Mouse (Mus musculus) spleen, postnatal 4 days (tissue): ENCODE results near the gene Ypel4.
"Not testable (repeated sequence)": the region's sequence is repeated elsewhere in the genome, so short reads cannot be mapped to it uniquely, and the experiment has no call there.

ENCODE experiments used
- DNase-seq, 2 experiments: peaks; one replicate each; pipeline ENCODE4 v3.0.0; 2022; ENCODE audit warnings: low spot score in 2 of 2

The Ypel4 gene

DNA sequence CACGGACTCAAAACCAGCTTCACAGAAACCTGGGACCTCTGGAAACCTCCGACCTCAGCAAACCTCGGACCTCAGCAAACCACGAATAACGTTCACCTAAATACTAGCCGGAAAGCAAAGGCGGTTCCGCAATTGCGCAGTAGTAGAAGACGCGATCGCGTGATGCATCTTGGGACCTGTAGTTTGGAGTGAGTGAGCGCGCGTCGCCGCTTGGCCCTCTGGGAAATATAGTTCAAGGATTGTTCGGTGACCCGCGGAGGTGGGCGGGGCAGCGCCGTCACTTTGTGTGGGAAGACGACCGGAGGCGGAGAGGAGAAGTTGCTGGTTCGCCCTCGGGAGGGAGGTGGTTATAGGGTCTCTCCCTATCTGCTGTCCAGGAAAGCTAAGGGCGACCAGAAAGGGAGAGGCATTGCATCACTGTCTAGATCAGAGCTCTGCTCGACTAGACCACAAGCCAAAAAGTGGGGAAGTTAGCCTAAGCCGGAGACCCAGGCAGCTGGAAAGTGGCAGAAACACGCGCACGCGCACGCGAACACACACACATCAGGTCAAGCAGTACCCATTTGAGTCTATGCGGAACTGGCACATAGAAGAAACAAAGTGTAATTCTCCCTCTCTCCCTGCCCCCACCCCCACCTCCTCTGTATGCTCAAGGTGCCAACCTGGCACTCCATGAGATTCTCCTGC is 6.5 kb upstream of the Ypel4 start, which contains the start of gene Clp1:
Gene Clp1, minus strand, starts transcription at position 179 of the 687 bp plus-strand sequence.
- DNase-seq: peak; percentile 94 to 96

DNA sequence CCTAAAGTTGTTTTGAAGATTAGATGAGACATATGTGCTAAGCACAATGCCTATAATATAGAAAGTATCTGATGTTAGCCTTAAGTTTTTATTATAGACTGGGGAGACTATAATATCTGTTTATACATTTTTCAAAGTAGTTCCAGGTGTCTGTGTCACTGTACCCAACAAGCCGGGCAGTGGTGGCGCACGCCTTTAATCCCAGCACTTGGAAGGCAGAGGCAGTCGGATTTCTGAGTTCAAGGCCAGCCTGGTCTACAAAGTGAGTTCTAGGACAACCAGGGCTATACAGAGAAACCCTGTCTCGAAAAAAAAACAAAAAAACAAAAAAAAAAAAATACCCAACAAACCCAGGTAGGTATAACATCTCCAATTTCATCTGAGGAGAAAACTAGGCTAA is 5.7 kb upstream of the Ypel4 start:
- not testable (repeated sequence) for DNase-seq

DNA sequence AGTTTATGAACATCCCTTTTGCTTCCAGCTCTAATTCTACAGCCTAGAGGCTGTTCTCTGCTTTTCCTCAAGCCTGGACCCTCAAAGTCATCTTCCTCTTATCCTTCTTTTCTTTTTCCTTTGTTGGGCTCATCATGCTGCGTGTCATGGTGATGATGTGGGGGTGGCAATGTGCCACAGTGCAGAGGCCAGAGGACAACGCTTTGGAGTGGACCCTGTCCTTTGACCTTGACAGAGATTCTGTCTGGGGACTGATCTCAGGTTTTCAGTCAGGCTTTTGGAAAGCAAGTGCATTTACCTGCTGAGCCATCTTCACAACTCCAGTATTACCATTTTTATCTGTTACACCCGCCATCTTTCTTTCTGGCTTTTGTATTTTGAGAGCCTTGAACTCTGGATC is 2.7 kb upstream of the Ypel4 start:
- DNase-seq: no peak

DNA sequence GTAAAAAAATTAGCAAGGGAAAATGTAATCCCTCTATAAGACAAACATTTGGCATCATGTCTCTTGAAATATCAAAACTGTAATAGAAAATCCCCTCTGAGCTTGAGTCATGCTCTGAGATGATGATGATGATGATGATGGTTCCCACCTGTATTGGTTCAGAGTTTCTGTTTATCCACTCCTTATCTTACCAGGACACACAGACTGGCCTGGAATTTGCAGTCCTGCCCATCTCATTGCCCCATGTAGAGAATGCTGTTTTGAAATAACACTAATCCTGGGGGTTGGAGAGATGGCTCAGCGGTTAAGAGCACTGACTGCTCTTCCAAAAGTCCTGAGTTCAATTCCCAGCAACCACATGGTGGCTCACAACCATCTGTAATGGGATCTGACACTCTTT is 1.5 kb upstream of the Ypel4 start:
- no peak for DNase-seq

DNA sequence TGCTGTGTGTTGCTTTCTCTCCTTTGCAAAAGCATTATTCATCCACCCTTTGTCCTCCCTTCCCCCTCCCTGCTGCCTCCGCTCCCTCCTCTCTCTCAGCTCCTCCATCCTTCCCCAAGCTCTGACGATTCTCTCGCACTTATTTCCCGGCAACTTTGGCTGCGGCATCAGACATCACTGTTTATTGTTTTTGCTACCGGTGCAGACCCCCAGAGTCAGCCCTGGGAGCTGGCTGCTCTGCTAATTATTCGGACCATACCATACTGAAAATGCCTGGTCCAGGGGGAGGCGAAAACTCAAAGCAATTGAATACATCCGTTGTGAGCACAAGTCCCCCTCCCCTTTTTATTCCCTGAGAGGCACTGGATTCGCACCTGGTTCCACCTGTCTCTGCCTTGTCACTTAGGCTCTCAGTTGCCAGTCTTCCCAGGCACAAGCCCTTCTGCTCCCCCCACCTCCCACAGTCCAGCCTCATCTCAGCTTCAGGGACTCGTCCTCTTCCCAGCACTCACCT is 550 bp downstream of the Ypel4 start:
- DNase-seq: peak; percentile 29 to 70

DNA sequence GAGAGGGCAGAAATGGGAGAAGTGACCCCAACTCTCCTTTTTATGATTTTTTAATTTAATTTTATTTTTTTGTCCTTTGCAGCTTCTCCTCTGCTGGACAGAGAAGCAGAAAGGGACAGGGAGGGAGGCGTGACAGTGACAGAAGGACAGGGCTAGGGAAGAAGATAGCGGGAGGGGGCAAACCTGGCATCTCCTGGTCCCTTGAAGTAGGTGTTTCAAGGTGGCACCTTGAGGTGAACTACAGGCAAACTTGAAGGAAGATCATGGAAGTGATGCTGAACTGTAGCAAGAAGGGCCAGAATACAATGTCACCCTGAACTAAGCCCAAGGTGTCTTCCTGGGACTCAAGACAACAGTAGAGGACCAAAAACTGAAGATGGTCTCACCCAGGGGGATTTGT is 1.1 kb downstream of the Ypel4 start:
- DNase-seq: peak; percentile 24 to 65

DNA sequence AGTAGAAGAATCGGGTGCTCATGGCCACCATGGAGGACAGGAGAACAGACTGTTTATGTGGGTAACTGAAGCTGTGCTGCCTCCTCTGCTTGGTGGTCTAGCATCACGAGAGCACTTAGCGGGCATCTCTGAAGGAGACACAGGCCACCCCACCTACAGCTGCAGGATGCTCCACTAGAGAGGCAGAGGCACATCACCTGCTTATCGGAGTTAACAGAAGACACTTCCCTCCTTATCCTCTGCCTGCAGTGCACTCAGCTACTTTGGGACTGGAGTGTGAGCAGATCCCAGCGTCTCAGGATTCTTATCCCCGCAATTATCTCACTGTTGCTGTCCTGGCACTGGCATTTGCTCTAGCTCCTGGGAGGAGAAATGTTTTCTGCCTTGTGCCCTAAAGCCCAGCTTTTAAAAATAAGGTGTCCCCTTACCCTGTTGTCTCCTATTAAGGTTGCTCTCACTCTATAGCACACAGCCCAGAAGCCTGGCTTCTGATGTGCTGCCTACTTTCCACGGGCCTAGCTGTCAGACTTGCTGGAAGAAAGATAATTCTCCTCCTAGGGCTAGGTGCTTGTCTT is 1.6 kb downstream of the Ypel4 start:
- DNase-seq: peak; percentile 77 to 86

DNA sequence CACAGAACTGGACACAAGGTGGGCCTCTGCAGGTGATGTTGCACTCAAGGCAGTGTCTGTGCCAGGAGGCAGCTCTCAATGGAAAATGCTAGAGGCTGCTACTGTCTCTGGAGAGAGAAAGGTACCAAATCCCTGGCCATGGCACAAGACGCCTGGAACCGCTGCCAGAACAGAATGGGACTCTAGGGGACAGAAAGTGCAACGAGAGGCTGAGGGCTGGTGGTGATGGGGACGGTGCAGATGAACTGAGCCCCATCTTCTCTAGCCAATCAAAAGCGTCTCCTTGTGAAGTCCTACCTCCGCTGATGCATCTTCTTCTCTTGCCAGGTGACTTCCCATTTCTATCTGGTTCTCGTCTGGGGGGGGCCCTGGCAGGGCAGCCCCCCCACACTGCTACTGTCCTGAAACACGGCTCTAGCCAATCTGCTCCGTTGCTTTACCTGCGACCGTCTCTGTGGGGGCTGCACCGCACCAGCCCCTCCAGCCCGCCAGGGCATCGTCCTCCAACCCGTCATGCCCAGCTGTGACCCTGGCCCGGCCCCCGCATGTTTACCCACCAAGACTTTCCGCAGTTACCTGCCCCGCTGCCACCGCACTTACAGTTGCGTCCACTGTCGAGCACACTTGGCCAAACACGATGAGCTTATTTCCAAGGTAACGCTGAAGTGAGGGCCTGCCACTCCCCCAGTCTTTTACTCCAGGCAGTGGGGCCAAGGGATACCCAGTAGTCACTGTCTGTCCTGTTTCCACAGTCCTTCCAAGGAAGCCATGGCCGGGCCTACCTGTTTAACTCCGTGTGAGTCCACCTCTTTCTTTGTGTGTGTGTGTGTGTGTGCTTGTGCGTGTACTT is 2.7 kb downstream of the Ypel4 start:
- peak; percentile 31 to 74 for DNase-seq

DNA sequence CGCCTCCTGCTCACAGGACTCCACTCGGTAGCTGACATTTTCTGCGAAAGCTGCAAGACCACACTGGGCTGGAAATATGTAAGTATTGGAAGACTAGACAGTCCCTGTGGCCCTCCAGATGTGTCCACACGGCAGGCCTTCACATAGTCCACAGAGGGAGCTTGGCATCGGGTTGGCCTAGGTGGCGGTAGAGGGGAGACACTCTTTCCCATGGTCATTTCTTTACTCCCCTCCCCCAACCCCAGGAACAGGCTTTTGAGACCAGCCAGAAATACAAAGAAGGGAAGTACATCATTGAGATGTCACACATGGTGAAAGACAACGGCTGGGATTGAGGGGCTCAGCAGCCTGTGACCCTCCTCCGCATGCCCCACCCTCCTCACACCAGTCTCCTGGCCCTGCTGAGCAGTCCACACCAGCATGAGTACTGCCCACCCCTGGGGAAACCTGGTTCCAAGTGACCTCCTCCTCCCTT is 3.6 kb downstream of the Ypel4 start:
- peak; percentile 29 to 68 for DNase-seq

DNA sequence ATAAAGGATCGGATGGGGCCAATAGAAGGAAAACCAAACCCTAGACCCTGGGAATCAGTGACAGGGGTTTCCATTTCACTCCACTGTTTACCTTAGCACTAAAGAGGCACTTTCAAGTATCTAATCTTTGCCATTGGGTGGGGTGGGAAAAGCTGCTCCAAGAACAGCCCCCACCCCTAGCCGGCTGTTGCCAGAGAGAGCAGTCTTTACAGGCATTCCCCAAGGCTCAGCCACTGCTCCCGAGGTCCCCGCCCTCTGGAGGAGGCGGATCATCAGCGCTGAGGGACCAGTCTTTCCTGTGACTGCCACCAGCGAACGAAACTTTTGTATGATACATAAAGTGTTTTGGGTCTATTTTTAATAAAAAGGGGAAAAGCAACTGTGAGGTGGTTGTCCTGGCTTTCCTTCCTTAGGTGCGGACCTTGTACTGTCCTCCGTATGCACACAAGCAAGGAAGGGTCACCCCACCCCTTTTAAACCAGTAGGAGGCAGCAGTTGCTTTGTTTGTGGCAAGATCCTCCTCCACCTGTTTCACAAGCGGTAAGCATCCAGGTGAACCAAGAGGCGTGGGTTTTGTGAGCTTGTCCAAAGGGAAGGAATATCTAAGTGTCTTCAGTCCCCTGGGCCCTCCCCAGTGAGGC is 4.5 kb downstream of the Ypel4 start:
- DNase-seq: peak; percentile 49 to 70

DNA sequence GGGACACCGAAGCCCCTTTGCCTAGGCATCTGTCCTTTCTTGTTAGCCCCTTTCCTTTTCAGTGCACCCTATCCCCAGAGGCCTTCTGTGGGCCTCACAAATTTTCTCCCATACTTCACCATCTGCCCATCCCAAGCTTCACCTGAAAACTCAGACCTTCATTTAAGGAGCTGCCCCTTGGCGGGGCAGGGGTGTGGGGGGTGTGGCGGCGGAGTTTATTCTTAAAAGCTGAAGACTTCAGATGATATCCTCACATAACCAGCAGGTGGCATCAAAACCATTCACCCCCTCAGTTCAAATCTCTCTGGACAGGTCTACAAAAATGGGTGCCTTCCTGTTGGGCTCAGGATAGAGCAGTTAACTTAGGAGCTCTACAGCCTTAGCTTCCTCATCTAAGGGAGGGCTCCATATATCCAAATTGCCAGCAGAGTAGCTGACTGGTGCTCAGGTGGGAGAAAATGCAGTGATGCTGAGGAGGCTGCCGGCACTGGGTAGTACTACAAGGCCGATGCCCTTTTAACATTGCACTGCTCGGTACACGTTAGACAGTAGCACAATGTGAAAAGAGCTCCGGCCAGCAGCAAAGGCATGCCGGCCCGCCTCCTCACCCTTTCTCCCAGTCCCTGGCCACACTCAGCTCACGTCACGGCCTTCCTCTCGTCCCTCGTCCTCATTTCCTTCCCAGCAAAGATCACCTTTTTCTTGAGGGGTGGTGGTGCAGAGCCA is 6.9 kb downstream of the Ypel4 start:
- DNase-seq: peak; percentile 26 to 72

DNA sequence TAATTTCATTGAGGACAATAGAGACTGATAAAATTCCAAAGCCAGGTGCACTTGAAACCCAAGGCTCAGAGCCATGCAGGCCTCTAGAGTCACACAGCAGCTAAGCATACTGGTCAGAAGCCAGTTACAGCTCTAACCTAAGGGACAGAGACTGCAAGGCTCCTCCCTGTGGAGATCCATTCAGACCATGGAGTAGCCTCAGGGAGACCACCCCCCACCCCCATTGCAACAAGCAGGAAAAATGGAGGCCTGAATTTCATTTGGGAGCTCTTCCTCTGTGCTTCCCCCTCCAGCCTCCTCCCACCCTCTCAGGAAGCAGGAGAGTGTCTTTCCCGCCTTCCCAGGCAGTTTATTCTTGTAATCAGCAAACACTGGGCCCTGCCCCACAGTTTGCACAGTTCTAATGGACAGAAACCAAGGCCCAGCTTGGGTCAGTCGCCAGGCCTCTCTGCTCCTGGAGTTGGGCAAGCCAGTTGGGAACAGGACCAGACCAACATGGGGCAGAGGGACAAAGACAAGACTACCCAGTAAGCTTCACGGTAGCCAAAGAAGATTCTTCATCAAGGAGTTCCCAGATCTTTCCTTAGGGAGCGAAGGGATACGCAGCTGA is 8.1 kb downstream of the Ypel4 start:
- DNase-seq: no peak

DNA sequence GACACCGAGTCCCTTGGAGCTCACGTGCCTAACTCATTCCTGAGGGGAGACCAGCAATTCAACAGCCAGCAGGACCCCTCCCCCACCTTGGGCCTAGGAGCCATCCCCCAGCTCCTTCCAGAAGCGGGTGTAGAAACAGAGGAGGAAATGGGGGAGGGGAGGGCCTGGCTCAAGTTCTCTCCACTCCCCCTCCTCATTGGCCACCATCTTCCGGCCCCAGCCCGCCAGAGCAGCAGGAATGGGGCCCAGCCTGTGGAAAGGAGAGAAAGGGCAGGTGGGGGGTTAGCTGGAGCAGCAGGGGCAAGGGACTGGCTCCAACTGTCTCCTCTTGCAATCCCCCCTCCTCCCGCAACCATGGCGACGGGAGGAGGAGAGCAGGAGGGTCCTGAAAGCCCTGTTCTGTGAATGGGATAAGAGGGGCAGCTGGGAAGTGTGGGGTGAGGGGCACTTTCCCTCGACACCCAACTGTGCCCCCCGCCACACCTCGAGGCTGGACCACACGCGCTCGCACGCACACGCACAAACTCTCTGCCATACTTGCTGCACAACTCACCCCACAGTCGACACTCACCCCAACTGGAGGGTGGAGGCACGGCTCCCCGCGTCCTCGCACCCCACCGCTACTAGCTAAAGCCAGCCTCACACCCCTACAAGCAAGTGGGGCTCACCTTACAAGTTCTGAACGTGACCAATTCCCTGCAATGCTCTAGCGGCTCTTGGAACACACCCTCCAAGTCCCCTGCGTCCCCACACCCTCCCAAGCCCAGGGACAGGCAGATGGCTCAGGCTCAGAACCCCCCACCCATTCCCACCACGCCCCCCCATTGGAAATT is 8.8 kb downstream of the Ypel4 start:
- DNase-seq: peak; percentile 26 to 70

DNA sequence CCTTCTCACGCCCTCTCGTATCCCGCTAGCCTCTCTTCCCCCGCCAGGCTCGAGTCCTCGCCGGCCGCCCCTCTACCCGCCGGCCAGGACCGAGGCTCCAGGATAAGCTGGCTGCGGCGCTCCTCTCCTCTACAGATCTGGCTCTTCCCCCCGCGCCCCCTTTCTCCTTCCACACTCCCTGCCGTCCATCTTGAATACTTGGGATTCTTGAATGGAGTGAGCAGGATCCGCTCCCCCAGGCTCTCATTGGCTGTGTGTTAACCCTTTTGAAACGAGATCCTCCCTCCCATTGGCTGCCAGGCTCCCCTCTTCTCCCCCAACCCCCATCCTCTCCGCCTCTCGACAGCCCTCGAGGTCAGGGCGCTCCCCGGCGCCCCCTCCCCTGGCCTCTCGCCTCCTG is 9.7 kb downstream of the Ypel4 start, which contains the start of gene Gm19426:
Gene Gm19426, minus strand, starts transcription at position 95 of the 400 bp plus-strand sequence.
- DNase-seq: peak; percentile 37 to 73

DNA sequence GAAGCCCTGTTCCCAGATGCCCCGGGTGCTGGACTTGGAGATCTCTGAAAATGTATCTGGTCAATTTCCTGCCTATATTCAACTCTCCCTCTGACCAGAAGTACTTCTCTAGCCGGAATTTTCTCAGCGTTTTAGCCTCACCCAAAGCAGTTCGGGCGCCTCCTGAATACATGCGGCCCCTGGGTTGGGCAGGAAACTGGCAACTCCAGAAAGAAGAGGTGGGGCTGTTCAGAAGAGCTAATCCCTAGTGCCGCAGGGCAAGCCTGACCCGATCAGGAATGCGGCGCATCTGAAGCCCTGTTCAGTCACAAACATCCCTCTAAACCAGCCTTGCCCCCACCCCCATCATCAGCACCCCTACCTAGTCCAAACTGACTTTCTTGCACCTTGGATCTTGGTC is 10.3 kb downstream of the Ypel4 start:
- no peak for DNase-seq

DNA sequence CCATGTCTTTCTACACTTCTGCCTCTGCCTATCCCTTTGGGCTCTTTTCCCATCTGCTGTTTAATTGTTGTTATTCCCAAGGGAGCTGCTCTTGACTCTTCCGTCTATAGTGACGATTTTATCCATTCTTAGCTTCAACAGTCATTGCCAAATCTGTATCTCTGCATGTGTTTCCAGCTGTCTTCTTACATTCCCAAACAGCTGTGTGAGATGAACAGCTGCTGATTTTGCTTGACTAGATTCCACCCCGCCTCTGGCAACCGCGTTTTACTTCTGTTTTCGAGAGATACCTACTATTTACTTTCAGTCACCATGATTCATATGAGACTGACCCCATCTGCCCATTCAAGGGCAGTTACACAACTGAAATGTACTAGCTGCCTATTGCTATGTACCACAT is 16.3 kb downstream of the Ypel4 start:
- DNase-seq: no peak

DNA sequence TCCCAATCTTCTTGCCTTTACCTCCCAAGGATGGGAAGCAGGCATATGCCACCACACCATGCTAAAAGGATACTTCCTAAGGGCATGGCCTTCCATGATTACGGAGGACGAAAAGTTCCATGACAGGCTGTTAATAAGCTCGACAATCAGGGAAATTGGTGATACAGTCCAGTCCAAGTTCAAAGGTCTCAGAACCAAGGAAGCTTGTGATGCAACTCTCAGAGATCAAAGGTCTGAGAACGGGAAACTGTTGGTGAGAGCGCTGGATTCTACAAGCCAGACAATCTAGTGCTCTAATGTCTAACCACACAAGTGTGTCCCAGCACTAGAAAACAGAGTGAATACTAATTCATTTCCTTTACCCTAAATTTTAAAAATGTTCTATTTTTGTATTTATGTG is 22.4 kb downstream of the Ypel4 start:
- DNase-seq: no peak

DNA sequence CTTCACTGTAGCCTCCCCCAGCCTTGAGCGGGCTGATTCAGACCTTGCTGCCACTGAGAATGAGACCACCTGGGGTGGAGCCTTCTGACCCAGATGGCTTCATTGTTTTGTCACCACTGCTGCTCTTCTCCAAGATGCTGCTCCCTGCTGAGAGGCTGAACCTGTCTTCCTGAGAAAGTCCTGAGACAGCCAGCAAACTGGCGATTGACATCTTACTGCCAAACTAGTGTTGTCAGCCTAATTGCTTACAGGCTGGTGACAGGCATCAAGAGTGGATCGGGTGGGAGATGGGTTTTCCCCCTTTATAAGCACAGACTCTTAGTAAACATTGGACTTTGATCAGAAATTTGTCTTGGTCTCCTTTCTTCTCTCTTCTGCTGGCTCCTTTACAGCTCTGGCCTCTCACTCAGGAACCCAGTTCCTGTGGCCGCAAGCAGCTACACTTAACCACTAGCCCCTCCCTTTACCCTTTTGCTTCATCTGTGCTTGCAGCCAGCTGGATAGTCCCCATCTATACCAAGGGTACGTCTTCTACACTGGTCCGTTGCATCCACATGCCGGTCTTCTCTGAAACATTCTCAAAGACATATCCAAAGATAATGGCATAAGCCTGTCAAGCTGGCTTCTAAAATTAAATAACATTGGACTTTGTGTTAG is 23.3 kb downstream of the Ypel4 start:
- no peak for DNase-seq

DNA sequence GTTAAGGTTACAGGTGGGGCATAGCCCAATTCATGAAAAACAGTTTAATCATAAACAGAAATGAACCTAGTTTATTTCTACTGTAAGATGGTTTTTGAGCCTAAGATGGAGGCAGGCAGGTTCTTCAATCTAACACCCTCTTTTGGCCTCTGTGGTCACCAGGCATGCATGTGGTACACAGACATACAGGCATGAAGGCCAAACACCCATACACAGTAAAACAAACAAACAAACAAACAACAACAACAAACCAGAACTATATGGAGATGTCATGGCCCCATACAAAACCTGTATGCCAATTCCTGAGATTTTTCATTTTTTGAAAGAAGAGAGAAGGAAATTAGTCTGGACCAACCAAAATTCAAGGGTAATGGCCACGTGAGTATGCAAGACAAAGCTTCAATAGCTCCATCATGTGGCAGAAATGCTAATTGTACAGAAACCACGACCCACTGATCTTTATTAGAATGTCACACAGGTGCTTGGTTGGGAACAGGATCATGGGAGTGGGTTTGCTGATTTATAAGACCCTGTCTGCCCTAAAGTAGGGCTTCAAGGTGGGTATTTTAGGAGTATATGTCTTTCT is 24.8 kb downstream of the Ypel4 start:
- DNase-seq: peak in 1 of 2 experiments; percentile 26
